9 mouse cellular contexts compared by ENCODE assay signal in the genomic region with DNA sequence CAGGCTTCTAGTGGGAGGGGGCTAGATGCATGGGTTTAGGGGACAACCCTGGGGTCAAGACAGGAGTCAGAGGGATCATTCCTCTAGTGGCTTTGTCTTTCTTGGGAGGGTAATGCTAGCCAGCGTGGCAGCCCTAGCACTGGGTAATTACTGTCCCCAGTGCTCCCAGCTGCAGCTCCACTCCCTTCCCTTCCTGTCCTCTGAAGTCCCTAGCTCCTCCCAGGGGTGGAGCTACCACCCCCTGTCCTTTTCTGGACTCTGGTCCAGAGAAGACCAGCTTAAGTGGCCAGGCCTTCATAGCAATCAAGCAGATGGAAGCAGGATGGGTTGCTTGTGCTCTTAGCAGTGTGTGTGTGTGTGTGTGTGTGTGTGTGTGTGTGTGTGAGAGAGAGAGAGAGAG. TPM values are rescaled to one million over a fixed set of nuclear protein-coding genes. Genes with fewer than 3 reads are reported as not detected.
DNase-seq lines count a peak whose midpoint lies in the region; ATAC-seq and TF ChIP-seq lines count a peak whose summit lies in the region.
"Had no signal": no experiment of that assay in that cellular context is flagged by ENCODE, and none has a peak within 500 bp of the region (broad histone marks: within the 10 kb centered on the region; RNA-seq: fewer than 3 reads in every experiment).

No protein-coding gene starts in this region.

- no peak overlapping the region for H3K4me2 ChIP-seq in heart, embryonic 13.5 days
- H3K4me2 ChIP-seq in stomach, embryonic 16.5 days (ENCODE audit: low read depth, low read length) = no peak overlapping the region
- H3K4me2 ChIP-seq in forebrain, embryonic 15.5 days (replicated peaks) = no peak overlapping the region
- no peak overlapping the region for H3K4me2 ChIP-seq in hindbrain, postnatal 0 days (ENCODE audit: low read depth, low read length)
- H3K4me2 ChIP-seq: hindbrain, embryonic 15.5 days had no signal

- H3K36me3 ChIP-seq in heart, embryonic 13.5 days = no peaks in the 10 kb centered on the region
- H3K36me3 ChIP-seq in stomach, embryonic 16.5 days (ENCODE audit: control insufficient read depth, insufficient read depth, low read length) = no peaks in the 10 kb centered on the region
- H3K36me3 ChIP-seq in forebrain, embryonic 15.5 days = 0 out of 2 replicates have a peak, but pooled peaks cover 3% of the 10 kb centered on the region
- H3K36me3 ChIP-seq in hindbrain, postnatal 0 days (ENCODE audit: insufficient read depth, low read length) = no peaks in the 10 kb centered on the region
- H3K36me3 ChIP-seq: hindbrain, embryonic 15.5 days had no signal

- H3K4me3 ChIP-seq in lung, adult 2 months (replicated peaks; ENCODE audit: extremely low read depth, low read depth, low read length) = no peak overlapping the region
- H3K4me3 ChIP-seq in heart, embryonic 13.5 days = no peak overlapping the region
- no peak overlapping the region for H3K4me3 ChIP-seq in stomach, embryonic 16.5 days (replicated peaks; ENCODE audit: low read length)
- no peak overlapping the region for H3K4me3 ChIP-seq in forebrain, embryonic 15.5 days
- no peak overlapping the region for H3K4me3 ChIP-seq in hindbrain, postnatal 0 days (ENCODE audit: low read length)
- H3K4me3 ChIP-seq: hindbrain, embryonic 15.5 days had no signal

- TF ChIP-seq CTCF in lung, adult 2 months (IDR thresholded peaks at IDR 0.05; ENCODE audit: insufficient read depth, low read length) = no peak
- TF ChIP-seq CTCF in hindbrain, postnatal 0 days (IDR thresholded peaks at IDR 0.05; ENCODE audit: low read depth) = no peak

- H3K9ac ChIP-seq in heart, embryonic 13.5 days = no peak overlapping the region
- no peak overlapping the region for H3K9ac ChIP-seq in stomach, embryonic 16.5 days (ENCODE audit: low read length)
- no peak overlapping the region for H3K9ac ChIP-seq in forebrain, embryonic 15.5 days (replicated peaks)
- H3K9ac ChIP-seq in hindbrain, postnatal 0 days (replicated peaks; ENCODE audit: low read length) = no peak overlapping the region
- H3K9ac ChIP-seq: hindbrain, embryonic 15.5 days had no signal

- no peaks in the 10 kb centered on the region for H3K9me3 ChIP-seq in heart, embryonic 13.5 days
- H3K9me3 ChIP-seq in stomach, embryonic 16.5 days (replicated peaks; ENCODE audit: control insufficient read depth, low read length) = no peaks in the 10 kb centered on the region
- no peaks in the 10 kb centered on the region for H3K9me3 ChIP-seq in forebrain, embryonic 15.5 days
- H3K9me3 ChIP-seq in hindbrain, postnatal 0 days (ENCODE audit: low read length) = no peaks in the 10 kb centered on the region
- H3K9me3 ChIP-seq: hindbrain, embryonic 15.5 days had no signal

- WGBS in lung, adult 2 months = 21% methylated on average over 1 of the region's 1 CpGs
- WGBS in heart, embryonic 13.5 days = 7% methylated on average over 1 of the region's 1 CpGs
- WGBS in stomach, embryonic 16.5 days = 36% methylated on average over 1 of the region's 1 CpGs
- WGBS in forebrain, embryonic 15.5 days = 35% methylated on average over 1 of the region's 1 CpGs
- WGBS in hindbrain, postnatal 0 days = 24% methylated on average over 1 of the region's 1 CpGs

- ATAC-seq in heart, embryonic 13.5 days (ENCODE audit: extremely low read depth, insufficient number of reproducible peaks, low FRiP score, low TSS enrichment) = no peak
- ATAC-seq in stomach, embryonic 16.5 days (ENCODE audit: insufficient read depth, low FRiP score) = peak; percentile 83
- no peak for ATAC-seq in forebrain, embryonic 15.5 days (replicated peaks)
- no peak for ATAC-seq in hindbrain, postnatal 0 days

- 0 out of 2 replicates have a peak, but pooled peaks cover 3% of the 10 kb centered on the region for H3K27me3 ChIP-seq in heart, embryonic 13.5 days (replicated peaks)
- no peaks in the 10 kb centered on the region; the same call in 1 of the 2 replicates for H3K27me3 ChIP-seq in stomach, embryonic 16.5 days (ENCODE audit: control insufficient read depth, insufficient read depth, low read length)
- no peaks in the 10 kb centered on the region for H3K27me3 ChIP-seq in forebrain, embryonic 15.5 days
- no peaks in the 10 kb centered on the region for H3K27me3 ChIP-seq in hindbrain, postnatal 0 days (ENCODE audit: insufficient read depth, low read length)
- H3K27me3 ChIP-seq: hindbrain, embryonic 15.5 days had no signal

- TF ChIP-seq POLR2A in lung, adult 2 months (IDR thresholded peaks at IDR 0.05; ENCODE audit: borderline replicate concordance, extremely low read depth, low read depth, low read length) = no peak

- H3K27ac ChIP-seq in heart, embryonic 13.5 days (replicated peaks) = 0 out of 2 replicates have a peak overlapping the region, but pooled peaks have one; percentile 24
- peak overlapping the region; percentile 38 for H3K27ac ChIP-seq in stomach, embryonic 16.5 days (ENCODE audit: low read length)
- H3K27ac ChIP-seq in forebrain, embryonic 15.5 days (replicated peaks) = no peak overlapping the region
- no peak overlapping the region for H3K27ac ChIP-seq in hindbrain, postnatal 0 days
- H3K27ac ChIP-seq: hindbrain, embryonic 15.5 days had no signal

- peaks cover 2% of the 10 kb centered on the region; the same call in 1 of the 2 replicates for H3K4me1 ChIP-seq in lung, adult 2 months (ENCODE audit: control insufficient read depth, insufficient read depth, low read length)
- peaks cover 30% of the 10 kb centered on the region for H3K4me1 ChIP-seq in heart, embryonic 13.5 days
- peaks cover 9% of the 10 kb centered on the region for H3K4me1 ChIP-seq in stomach, embryonic 16.5 days (ENCODE audit: control insufficient read depth, insufficient read depth, low read length)
- H3K4me1 ChIP-seq in forebrain, embryonic 15.5 days = no peaks in the 10 kb centered on the region
- no peaks in the 10 kb centered on the region for H3K4me1 ChIP-seq in hindbrain, postnatal 0 days (ENCODE audit: insufficient read depth, low read length)

- DNase-seq in lung, adult 18-20 months = peak; percentile 15 to 34
- no peak for DNase-seq in lung, adult 2 months
- DNase-seq in kidney, postnatal 4 days = peak; percentile 55 to 68
- no peak for DNase-seq in spleen, adult 18-20 months
- DNase-seq in hindbrain, postnatal 0 days (ENCODE audit: low spot score) = no peak

RNA-seq across cellular contexts. Expression of a gene that starts 9.6 kb away (rescaled TPM):
- polyA plus RNA-seq in lung, adult 2 months (2012; rRNA removed) = 5.7 and 7.0 TPM in 2 replicates
- polyA plus RNA-seq in heart, embryonic 13.5 days (2015; fragmentation: Nextera tagmentation; extraction: Ambion mirVana) = 6.4 and 6.9 TPM in 2 replicates
- 5.5 and 6.7 TPM in 2 replicates for polyA plus RNA-seq in stomach, embryonic 16.5 days (2015; fragmentation: Nextera tagmentation; extraction: Ambion mirVana)
- 10.6 and 12.4 TPM in 2 replicates for polyA plus RNA-seq in forebrain, embryonic 15.5 days (2015; fragmentation: Nextera tagmentation; extraction: Ambion mirVana)
- total RNA-seq in hindbrain, postnatal 0 days (2014; rRNA removed) = 46.3 and 50.6 TPM in 2 replicates
- polyA plus RNA-seq in hindbrain, postnatal 0 days (2015; fragmentation: Nextera tagmentation; extraction: Ambion mirVana) = 12.4 and 12.7 TPM in 2 replicates

RNA-seq across cellular contexts. Expression of a gene that starts 38.4 kb away (rescaled TPM):
- 6.8 and 9.6 TPM in 2 replicates for polyA plus RNA-seq in lung, adult 2 months (2012; rRNA removed)
- polyA plus RNA-seq in heart, embryonic 13.5 days (2015; fragmentation: Nextera tagmentation; extraction: Ambion mirVana) = 22.4 and 23.3 TPM in 2 replicates
- polyA plus RNA-seq in stomach, embryonic 16.5 days (2015; fragmentation: Nextera tagmentation; extraction: Ambion mirVana) = 25.2 and 26.7 TPM in 2 replicates
- 59.6 and 61.5 TPM in 2 replicates for polyA plus RNA-seq in forebrain, embryonic 15.5 days (2015; fragmentation: Nextera tagmentation; extraction: Ambion mirVana)
- total RNA-seq in hindbrain, postnatal 0 days (2014; rRNA removed) = 125 and 130 TPM in 2 replicates
- 105 TPM in 2 replicates for polyA plus RNA-seq in hindbrain, postnatal 0 days (2015; fragmentation: Nextera tagmentation; extraction: Ambion mirVana)

RNA-seq across cellular contexts. Expression of a gene that starts 40.8 kb away (rescaled TPM):
- polyA plus RNA-seq in lung, adult 2 months (2012; rRNA removed) = 3.8 and 6.4 TPM in 2 replicates
- 16.7 and 20.0 TPM in 2 replicates for polyA plus RNA-seq in heart, embryonic 13.5 days (2015; fragmentation: Nextera tagmentation; extraction: Ambion mirVana)
- polyA plus RNA-seq in stomach, embryonic 16.5 days (2015; fragmentation: Nextera tagmentation; extraction: Ambion mirVana) = 28.4 and 31.1 TPM in 2 replicates
- 35.5 and 38.0 TPM in 2 replicates for polyA plus RNA-seq in forebrain, embryonic 15.5 days (2015; fragmentation: Nextera tagmentation; extraction: Ambion mirVana)
- 20.4 and 21.4 TPM in 2 replicates for total RNA-seq in hindbrain, postnatal 0 days (2014; rRNA removed)
- polyA plus RNA-seq in hindbrain, postnatal 0 days (2015; fragmentation: Nextera tagmentation; extraction: Ambion mirVana) = 38.6 and 41.4 TPM in 2 replicates

Comparison
In these comparisons a context has a peak if more than half of its experiments do, and no peak if none do; other contexts are left out.
1. DNase-seq: peak in lung, adult 18-20 months (2 of 2) and kidney, postnatal 4 days (2 of 2); none in lung, adult 2 months (single experiment), spleen, adult 18-20 months (0 of 2) and hindbrain, postnatal 0 days (single experiment).
2. H3K27ac ChIP-seq: peak in heart, embryonic 13.5 days (single experiment) and stomach, embryonic 16.5 days (single experiment); none in forebrain, embryonic 15.5 days (single experiment) and hindbrain, postnatal 0 days (single experiment).